Mouse (Mus musculus) gastrocnemius, postnatal 10 days (tissue): ENCODE measurements around the gene Mapk8ip3. TPM values are rescaled to one million over a fixed set of nuclear protein-coding genes. Genes with fewer than 3 reads are reported as not detected.

Experiments used
- DNase-seq: peaks from one replicate; pipeline ENCODE4 v3.0.0; 2021; ENCODE audit warnings: mixed read lengths
- total RNA-seq, 2 experiments: library from RNA; stranded (reverse); gene quantifications; 2 replicates each; pipeline ENCODE4 v1.2.3; 2021

Gene Mapk8ip3
- total RNA-seq, 2 experiments from 2014 or later: 23.5 to 37.8 TPM

DNA sequence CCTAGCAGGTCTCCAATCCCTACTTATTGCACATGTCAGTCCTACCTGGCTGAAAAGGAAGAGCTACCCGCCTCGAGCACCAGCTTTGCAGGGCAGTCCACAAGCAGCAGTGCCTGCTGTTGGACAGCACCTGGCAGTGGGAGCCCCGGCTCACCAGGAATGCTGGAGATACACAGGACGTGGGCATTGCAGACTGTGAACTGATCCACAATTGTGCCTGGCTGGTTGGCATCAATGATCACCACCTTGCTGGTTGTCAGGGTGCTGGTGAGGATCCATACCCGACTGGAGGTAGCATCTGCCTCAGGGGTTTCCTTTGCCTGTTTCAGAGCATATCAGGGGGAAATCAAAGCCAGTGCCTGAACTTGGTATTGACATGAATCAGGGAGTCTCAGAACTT lies 34.7 kb downstream of the Mapk8ip3 start:
- DNase-seq: no peak

DNA sequence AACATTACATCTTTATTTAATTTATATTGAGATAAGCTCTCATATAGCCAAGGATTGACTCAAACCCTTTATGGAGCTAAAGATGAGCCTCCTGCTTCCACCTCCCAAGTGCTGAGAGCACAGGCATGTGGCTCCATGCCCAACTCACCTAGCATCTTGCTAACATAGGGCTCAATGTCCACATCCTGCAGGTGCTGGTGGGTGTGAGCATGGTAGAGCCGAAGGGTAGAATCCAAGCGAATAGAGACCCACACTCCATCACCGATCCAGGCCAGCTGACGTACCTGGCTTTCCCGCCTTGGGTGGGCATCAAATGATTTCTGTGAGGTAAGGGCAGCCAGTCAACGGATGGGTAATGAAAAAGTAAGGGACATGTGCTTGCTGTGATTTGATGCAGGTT lies 36.8 kb downstream of the Mapk8ip3 start:
- no peak for DNase-seq

DNA sequence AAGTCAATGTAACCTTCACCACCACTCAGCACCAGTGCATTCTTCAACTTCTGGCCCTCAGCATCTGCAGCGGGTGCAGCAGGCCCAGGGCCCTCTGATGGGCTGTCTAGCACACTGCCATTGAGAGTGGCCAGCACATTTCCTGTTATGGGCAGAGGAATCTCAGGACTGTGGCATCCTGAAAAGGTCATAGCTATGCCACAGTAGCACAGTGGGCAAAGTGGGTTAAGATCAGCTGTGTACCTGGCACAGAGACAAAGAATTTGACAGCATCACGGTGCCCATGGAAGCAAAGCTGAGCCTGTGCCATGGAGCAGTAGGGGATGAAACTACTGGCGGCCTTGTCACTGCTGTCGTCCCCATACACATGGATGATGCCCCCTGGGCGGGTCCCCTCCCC lies 37.6 kb downstream of the Mapk8ip3 start:
- DNase-seq: no peak

DNA sequence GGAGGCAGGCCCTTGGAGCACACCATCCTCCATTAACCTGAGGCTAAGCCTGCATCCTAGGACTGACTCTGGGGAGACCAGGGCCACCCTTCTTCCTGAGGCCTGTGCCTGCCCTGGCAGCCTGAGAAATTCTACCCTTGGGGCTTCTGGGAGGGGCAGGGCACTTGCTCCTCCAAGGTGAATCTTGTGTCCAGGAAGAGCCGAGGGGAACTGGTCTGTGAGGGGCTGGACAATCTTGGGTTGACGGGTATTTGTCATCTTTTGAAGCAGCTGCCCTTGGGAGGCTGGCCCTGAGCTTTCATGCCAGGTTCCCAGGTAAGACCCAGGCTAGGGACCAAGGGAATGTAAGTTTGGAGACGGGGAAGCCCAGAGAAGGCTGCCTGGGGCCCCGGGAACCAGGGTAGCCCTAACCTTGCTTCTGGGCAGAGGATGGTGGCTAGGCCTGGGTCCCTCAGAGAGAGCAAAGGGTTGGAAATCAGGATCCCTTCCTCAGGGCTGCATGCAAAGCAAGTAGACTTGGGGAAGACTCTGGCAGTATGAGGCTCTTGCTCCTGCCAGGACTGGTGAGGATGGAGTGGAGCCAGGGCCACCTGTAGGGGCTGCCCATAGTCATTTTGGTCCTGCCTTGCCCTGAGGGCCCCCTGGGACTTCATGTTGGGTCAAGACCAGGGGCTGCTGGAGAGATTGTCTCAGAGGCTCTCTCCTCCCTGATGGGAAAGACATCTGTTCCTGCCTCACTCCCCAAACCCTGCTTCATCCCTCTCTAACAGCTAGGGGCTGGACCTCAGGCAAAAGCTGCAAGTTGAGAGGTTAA lies 38.5 kb downstream of the Mapk8ip3 start:
- no peak for DNase-seq

DNA sequence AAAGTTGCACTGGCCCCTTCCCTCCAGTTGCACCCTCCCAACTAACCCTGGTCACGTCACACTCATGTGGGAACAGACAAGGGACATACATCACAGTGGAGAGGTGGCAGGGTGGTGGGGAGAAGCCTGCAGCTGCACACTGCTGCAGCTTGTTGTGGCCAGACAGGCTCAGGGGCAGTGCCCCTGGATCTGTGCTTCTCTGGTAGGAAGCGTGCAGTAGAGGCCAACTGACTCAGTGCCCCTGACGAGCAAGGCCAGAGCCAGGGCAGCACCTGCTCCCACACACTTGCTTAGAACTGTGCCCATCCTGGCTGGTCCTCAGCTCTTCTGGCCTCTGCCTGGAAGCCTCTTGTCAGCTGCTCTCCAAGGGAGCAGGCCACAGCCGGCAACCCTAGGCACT lies 39.2 kb downstream of the Mapk8ip3 start:
- DNase-seq: no peak

DNA sequence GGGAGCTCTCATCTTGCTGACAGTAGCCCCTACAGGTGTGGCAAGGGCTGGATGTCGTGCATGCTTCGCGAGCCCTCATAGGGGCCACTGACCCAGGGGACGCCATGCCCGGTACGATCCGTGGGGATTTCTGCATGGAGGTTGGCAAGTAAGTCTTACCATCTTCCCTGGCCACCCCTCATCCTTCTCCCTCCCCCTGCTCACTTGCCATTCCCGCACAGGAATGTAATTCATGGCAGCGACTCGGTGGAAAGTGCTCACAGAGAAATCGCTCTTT lies 39.8 kb downstream of the Mapk8ip3 start:
- DNase-seq: no peak

DNA sequence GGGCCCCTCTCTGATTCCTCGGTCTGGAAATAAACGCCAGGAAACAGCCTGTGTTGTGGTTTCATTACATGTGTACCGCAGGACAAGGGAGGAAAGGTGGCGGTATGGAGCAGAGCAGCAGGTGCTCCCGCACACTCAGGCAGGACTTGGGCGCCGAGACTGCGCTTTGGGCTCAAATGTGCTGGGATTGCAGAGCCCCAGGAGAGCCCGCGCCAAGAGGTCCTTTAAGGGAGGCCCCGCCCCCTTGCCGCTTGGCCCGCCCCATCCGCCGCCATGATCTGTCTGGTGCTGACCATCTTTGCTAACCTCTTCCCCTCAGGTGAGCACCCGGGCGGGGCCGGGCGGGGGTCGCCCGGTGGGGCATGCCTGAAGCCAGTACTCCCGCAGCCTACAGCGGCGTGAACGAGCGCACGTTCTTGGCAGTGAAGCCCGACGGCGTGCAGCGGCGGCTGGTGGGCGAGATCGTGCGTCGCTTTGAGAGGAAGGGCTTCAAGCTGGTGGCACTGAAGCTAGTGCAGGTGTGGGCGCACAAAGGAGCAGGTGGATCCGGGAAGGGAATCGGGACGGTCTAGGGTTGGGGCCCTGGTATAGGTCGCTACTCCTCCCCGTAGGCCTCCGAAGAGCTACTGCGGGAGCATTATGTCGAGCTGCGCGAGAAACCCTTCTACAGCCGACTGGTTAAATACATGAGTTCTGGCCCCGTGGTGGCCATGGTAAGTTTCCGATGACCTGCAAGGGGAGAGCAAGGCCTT lies 40.4 kb downstream of the Mapk8ip3 start, which contains the start of gene Nme3:
Nme3 (plus strand) TSS at position 260 of the 752 bp plus-strand sequence.
- DNase-seq: peak; percentile 77

DNA sequence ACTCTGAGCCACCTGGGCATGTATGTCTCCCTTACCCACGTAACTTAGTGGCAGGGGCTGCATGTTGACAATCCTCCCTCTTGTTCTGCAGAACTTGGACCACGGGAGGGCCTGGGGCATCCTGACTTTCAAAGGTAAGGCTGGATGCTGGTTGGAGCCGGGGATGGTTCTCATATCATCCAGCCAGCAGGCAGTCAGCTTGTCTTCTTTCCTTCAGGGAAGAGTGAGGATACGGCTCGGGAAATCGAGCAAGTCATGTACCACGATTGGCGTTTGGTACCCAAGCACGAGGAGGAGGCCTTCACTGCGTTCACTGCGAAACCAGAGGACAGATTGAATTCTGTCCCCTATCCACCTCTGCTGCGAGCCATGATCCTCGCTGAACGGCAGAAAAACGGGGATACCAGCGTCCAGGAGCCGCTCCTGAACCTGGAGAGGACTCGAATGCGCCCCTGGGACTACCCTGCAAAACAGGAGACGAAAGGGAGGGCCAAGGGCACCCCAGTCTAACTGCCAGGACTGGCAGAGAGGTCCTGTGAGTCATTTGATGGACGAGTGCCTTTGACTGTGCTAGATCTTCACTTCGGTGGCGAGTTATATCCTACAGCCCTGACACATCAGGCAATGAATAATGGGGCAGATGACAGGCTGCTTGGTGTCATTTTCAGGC lies 41.1 kb downstream of the Mapk8ip3 start:
- DNase-seq: no peak

DNA sequence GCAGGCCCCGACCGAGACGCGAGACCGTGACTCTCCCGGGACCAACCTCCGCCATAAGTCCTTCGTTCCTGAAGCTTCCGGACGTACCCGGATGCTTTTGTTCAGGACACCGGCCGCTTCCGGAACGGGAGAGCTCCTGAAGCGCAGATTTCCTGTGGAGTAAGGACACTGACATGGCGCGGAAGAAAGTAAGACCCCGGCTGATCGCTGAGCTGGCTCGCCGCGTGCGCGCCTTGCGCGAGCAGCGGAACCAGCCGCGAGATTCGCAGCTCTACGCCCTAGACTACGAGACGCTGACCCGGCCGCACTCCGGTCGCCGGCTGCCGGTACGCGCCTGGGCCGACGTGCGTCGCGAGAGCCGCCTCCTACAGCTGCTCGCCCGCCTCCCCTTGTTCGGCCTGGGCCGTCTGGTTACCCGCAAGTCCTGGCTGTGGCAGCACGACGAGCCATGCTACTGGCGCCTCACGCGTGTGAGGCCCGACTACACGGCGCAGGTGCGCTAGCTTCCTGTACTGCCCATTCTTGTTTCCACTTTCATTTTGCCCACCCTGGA lies 41.7 kb downstream of the Mapk8ip3 start, which contains the start of the genes Eme2 and Mrps34:
Eme2 (minus strand) TSS at position 93 of the 553 bp plus-strand sequence.
Mrps34 (plus strand) TSS at position 122 of the 553 bp plus-strand sequence.
- peak; percentile 73 for DNase-seq

DNA sequence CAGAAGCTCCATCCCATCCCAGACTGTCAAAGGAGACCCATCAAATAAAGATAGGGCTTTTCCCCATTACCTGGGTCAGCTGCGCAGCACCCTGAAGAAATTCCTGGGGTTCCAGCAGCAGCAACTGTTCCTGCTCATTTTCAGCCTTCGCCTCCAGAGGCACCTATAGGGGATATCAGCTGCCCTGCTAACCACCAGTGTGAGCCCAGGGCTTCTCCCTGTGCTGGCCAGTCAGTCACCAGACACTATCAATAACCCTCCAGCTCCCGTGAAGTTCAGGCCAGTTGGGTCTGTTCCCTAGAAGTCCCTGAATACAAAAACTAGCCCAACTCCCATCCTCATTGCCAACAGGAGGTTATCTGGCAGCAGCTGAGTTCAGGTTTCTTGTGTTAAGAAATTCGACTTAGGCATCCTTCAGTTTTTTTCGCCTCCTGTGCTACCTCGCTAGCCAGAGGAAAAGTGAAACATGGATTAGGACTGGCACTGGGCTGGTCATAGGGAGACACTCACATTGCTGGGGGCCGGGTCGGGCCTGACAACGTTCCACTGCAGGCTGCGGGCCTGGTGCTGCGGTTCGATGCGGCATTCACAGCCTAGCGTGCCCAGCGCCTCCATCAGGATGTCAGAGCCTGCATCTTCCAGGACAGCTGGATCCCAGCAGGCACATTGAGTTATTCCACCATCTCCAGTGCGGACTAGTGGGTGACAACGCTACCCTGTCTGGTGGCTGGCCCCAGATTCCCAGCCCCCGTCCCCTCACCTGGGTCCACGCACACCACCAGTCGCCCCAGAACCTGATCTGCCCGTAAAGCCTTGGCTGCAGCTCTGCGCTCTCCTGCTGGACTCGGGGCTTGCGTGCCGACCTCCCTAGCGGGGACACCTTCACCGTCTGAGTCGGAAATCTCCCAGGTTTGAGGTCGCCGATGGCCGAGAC lies 42.4 kb downstream of the Mapk8ip3 start:
- DNase-seq: no peak

DNA sequence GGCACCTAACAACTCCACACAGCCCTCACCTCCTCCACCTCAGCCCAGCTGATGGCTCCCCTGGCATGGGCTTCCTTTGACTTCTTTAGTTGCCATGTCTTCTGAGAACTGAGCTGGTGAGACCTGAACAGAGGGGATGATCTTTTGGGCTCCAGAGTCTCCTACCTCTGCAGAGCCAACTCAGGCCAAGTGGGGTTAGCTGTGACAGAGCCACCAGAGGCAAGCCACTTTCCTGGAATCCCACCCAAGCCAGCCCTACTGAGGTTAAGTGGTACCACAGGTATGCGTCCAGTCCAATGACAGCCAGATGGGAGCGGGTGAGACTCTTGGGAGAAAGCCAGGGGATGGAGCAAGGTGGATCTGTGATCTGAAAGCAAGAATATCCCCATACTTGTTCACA lies 43.5 kb downstream of the Mapk8ip3 start:
- no peak for DNase-seq

DNA sequence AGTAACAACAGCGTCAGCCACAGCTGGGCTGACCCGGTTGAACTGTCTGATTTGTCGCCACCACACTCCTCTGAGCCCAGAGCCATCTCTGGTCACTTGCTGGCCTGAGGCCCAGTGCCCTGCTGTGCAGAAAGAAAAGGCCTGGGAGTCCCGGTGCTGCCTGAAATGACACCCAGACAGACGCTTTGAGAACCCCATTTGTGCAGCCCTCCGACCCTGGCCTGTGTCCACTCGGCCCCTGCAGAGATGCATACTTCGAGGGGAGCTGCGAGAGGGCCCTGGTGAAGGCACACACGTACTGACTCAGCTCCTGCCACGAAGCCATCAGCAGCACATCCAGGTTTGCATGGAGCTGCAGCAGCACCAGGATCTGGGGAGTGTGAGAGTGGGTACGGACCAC lies 44.0 kb downstream of the Mapk8ip3 start:
- no peak for DNase-seq

DNA sequence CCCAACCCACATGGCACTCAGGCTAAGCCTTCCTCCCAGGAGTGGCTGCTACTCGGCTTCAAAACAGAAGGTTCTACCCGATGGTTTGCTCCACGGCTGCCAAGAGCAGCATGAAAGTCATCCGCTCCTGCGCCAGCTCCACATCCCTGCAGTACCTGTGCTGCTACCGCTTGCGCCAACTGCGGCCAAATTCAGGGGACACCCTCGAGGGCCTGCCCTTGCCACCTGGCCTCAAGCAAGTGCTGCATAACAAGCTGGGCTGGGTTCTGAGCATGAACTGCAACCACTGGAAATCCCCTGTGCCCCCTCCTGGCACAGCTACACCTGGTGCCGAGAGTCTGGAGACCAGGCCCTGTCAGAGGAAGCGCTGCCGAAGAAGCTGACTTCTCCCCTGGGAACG lies 45.5 kb downstream of the Mapk8ip3 start:
- DNase-seq: no peak

DNA sequence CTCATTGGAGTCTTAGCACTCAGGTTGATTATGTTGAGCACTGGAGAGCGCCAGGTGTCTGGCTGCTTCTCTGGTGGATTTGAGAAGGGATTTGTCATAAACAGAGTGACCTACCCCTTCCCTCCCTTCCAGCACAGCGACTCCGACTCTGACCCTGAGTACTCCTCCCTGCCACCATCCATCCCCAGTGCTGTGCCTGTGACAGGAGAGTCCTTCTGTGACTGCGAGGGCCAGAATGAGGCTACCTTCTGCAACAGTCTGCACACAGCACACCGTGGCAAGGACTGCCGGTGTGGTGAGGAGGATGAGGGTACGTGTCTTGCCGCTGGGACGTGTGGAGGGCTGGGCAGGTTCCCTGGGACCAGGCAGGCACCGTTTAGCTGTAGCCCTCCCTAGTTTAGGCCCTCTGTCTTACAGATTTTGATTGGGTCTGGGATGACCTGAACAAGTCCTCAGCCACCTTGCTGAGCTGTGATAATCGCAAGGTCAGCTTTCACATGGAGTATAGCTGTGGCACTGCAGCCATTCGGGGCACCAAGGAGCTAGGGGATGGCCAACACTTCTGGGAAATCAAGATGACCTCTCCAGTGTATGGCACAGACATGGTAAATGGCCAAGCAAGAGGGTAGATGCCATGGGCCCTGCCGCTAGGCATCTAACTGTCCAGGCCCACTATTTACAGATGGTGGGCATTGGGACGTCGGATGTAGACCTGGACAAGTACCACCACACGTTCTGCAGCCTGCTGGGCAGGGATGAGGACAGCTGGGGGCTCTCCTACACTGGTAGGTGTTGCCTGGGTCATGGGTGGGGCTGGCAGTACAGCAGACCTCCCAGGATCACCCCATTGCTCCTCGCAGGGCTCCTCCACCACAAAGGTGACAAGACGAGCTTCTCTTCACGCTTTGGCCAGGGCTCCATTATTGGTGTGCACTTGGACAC lies 46.4 kb downstream of the Mapk8ip3 start:
- no peak for DNase-seq

DNA sequence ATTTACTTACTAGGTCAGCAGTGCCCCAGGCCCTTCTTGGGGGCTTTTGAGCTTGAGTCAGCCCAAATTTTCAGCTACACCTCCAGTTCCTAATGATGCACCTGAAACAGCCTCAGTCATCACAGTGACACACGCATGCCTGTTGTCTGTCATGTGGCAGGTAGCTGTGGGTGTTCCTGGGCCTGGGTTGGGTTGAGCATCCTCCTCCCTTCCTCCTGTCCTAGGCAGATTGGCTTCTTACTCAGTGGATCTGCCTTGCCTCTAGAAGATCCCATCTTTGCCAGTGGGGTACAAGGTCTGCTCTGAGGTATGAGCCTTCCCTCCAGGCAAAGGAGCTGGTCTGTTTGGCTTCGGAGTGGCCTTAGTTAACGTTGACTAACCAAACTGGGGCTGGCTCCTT lies 47.9 kb downstream of the Mapk8ip3 start:
- DNase-seq: no peak

DNA sequence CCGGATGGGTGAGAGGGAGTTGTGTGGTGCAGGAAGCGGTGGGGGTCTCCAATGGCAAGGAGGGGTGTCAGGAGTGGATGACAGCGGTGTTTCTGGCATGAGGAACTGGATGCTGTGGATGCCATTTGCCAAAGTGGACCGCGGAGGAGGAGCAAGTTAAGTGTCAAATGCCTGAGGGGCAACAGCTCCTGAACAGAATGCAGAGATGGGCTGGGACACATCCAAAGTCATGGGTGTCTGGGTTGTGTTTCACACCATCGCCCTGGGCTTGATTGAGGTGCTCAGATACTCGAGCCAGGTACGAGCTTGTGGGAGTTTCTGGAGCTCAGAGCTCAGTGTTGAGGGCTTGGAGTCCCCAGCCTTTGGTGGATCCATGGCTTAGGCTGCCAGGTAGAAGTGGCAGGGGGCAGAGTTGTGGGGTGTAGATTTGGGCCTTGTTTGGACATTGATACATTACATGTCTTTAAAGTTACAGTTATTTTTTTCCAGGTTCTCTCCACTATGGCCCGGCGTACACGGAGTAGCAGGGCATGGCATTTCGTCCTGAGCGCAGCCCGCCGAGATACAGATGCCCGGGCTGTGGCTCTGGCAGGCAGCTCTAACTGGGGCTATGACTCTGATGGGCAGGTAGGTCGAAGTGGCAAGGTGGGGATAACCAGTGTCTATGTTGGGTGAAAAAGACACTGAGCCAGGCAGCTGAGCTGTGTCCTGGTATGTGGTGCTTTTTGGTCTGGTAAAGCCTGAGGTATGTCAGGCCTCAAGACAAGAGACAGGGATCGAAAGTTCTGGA lies 49.3 kb downstream of the Mapk8ip3 start:
- DNase-seq: no peak

DNA sequence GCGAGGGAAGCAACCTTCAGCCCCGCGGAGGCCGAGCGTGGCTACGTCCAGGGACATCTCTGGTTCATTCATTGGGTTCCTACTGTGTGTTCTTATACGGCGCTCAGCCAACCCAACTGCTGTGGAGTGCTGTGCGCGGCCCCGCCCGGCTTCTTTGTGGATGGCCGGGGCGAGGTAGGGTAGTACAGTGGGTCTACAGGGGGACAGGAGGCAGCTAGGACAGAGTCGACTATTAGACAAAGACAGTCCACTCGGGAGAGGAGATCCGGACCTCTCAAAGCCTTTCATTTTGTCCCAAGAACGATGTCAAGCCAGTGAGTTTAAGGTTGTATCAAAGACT lies 49.9 kb downstream of the Mapk8ip3 start:
- DNase-seq: no peak

DNA sequence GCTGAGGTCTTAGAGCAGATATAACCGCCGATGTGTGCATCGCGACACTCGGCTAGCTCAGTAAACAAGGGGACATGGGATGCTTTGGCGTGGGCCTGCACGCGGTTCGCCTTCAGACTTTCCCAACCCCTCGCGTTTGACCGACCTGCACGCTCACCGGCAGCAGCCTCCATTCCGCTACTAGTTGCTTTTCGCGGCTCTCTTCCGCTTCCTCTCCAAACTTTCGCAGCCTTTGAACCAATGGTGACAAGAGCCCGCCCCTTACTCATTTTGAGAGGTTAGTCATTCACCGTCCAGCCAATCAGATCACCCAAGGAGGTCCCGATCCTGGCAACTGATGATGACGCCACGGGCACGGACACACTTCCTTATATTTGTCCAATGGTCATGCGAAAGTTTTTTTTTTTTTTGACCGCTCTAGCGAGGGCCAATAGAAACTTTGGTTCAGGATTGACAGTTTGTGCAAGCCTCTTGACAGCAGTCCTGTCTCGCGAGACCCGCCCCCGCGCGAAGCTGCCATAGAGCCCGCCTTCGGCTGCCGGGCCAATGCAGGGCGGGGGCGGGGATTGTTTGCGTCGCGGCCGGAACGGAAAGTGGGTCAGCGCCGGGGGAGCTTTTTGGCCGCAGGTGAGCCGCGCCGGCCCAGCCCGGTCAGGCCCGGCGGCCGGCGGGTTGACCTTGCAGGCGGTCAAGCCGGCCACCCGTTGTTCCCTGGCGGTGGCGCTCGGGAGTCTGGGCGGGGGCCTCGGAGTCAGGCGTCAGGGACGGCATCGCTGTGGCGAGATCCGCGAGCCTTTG lies 50.4 kb downstream of the Mapk8ip3 start, which contains the start of the genes Nubp2 and Spsb3:
Nubp2 (minus strand) TSS at position 216 of the 798 bp plus-strand sequence.
Spsb3 (plus strand) TSS at position 510 of the 798 bp plus-strand sequence.
- DNase-seq: peak; percentile 99
